Mouse (Mus musculus): ENCODE results near the gene Figla. TPM values are rescaled to one million over a fixed set of nuclear protein-coding genes. Genes with fewer than 3 reads are reported as not detected.
"Not testable (repeated sequence)": the region's sequence is repeated elsewhere in the genome, so short reads cannot be mapped to it uniquely, and the experiment has no call there.

Gene Figla
- not detected in 2 replicates for polyA plus RNA-seq (2015; fragmentation: Nextera tagmentation; extraction: Ambion mirVana)

- no peak for ATAC-seq (ENCODE audit: insufficient read depth)
- H3K4me2 ChIP-seq = no peak within 1 kb of the TSS
- H3K4me3 ChIP-seq (replicated peaks) = no peak within 1 kb of the TSS
- WGBS (ENCODE audit: insufficient replicate concordance) = 62% methylated on average over 9 of the region's 9 CpGs
- no peaks in the 10 kb centered on the region for H3K9me3 ChIP-seq (replicated peaks)
- no peaks in the 10 kb centered on the region for H3K36me3 ChIP-seq (replicated peaks)
- H3K27me3 ChIP-seq = peaks cover 23% of the 10 kb centered on the region
- no peak within 1 kb of the TSS for H3K9ac ChIP-seq
- H3K27ac ChIP-seq (replicated peaks) = no peak within 1 kb of the TSS
- H3K4me1 ChIP-seq (replicated peaks) = peaks cover 7% of the 10 kb centered on the region
These were observed at the start of gene Figla for GRCm38 (mm10) chr6:86015871-86016270. Figla (plus strand) TSS chr6:86016171.

GRCm38 (mm10) chr6:85966686-85967085 lies 49.3 kb upstream of the Figla start:
- Histone ChIP-seq H3K4me2 (no peak overlapping the region), H3K36me3 (replicated peaks) (no peaks in the 10 kb centered on the region), H3K4me3 (replicated peaks) (no peak overlapping the region), H3K27me3 (no peaks in the 10 kb centered on the region), H3K27ac (replicated peaks) (no peak overlapping the region), H3K4me1 (replicated peaks) (peaks cover 11% of the 10 kb centered on the region), H3K9me3 (replicated peaks) (no peaks in the 10 kb centered on the region), H3K9ac (no peak overlapping the region)
- no peak for ATAC-seq (ENCODE audit: insufficient read depth)
- 49% methylated on average over 4 of the region's 4 CpGs for WGBS (ENCODE audit: insufficient replicate concordance)

- Histone ChIP-seq H3K27me3 (no peaks in the 10 kb centered on the region), H3K27ac (replicated peaks) (no peak overlapping the region), H3K4me1 (replicated peaks) (peaks cover 12% of the 10 kb centered on the region), H3K36me3 (replicated peaks) (no peaks in the 10 kb centered on the region), H3K9me3 (replicated peaks) (no peaks in the 10 kb centered on the region), H3K9ac (no peak overlapping the region), H3K4me2 (no peak overlapping the region), H3K4me3 (replicated peaks) (no peak overlapping the region)
- WGBS (ENCODE audit: insufficient replicate concordance) = 28% methylated on average over 2 of the region's 2 CpGs
- ATAC-seq (ENCODE audit: insufficient read depth) = no peak
These were observed 46.1 kb upstream of the Figla start for GRCm38 (mm10) chr6:85969889-85970288.

DNA sequence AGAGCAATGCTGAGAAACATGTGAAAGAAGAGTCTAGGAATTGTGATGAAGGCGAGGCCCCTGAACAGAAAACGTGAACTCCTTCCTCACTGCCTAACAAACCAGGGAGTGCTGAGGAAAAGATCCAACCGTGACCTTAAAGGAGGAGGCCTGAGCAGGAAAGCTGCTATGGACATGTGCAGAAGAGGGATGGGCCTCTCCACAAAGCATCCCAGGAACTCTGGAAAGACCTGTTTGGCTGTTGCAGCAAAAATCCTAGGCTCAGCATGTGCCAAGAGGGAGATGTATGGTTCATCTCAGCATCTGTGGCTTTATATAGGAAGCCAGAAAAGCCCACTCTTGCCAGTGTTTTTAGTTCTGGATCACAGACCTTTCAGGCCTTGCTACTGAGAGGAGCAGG lies 43.3 kb upstream of the Figla start:
- 64% methylated on average over 3 of the region's 3 CpGs for WGBS (ENCODE audit: insufficient replicate concordance)
- Histone ChIP-seq H3K27me3 (no peaks in the 10 kb centered on the region), H3K4me1 (replicated peaks) (peaks cover 4% of the 10 kb centered on the region; the same call in 1 of the 2 replicates), H3K4me3 (replicated peaks) (no peak overlapping the region), H3K27ac (replicated peaks) (no peak overlapping the region), H3K4me2 (no peak overlapping the region), H3K9ac (no peak overlapping the region), H3K9me3 (replicated peaks) (no peaks in the 10 kb centered on the region), H3K36me3 (replicated peaks) (no peaks in the 10 kb centered on the region)
- ATAC-seq (ENCODE audit: insufficient read depth) = no peak

- no peak for ATAC-seq (ENCODE audit: insufficient read depth)
- H3K4me3 ChIP-seq (replicated peaks) = no peak overlapping the region
- H3K9ac ChIP-seq = no peak overlapping the region
- WGBS (ENCODE audit: insufficient replicate concordance) = 71% methylated on average over 3 of the region's 3 CpGs
- no peak overlapping the region for H3K4me2 ChIP-seq
- no peaks in the 10 kb centered on the region for H3K9me3 ChIP-seq (replicated peaks)
- no peaks in the 10 kb centered on the region for H3K36me3 ChIP-seq (replicated peaks)
- no peaks in the 10 kb centered on the region for H3K27me3 ChIP-seq
- H3K4me1 ChIP-seq (replicated peaks) = peaks cover 4% of the 10 kb centered on the region; the same call in 1 of the 2 replicates
- H3K27ac ChIP-seq (replicated peaks) = no peak overlapping the region
These were observed 42.6 kb upstream of the Figla start for GRCm38 (mm10) chr6:85973336-85973735.

DNA sequence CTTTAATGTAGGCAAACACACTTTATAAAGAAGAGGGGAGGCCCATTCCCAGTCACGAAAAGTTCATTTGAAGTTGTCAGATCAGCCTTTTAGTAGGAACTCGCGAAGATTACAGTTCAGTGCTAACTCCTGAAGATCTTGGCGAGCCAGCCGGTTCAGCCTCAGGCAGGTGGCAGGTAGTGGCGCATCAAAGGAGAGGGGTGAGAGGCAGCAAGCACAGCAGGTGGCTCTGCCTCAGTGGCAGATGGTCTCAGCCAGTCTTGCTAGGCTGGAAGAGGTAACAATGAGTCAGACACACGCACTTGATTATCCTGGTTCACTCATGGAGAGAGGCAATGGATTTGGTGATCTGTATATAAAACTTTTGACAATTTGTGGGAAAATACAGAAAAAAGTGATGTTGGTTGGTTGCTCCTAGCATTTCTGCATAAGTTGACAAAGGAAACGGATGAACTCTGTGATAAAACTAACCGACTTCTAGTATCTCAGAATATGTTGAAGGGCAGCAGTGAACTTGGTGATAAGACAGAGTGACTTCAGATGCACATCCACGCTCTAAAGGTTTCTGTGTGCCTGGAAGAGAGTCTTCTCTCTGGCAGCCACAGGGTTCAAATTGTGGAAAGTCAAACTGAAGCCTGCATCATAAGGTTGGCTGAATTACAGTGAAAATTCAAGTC lies 40.9 kb upstream of the Figla start:
- no peak; the same call in 1 of the 2 replicates for ATAC-seq (ENCODE audit: insufficient read depth)
- Histone ChIP-seq H3K9me3 (replicated peaks) (no peaks in the 10 kb centered on the region), H3K4me2 (no peak overlapping the region), H3K4me3 (replicated peaks) (no peak overlapping the region), H3K36me3 (replicated peaks) (no peaks in the 10 kb centered on the region), H3K4me1 (replicated peaks) (peaks cover 4% of the 10 kb centered on the region; the same call in 1 of the 2 replicates), H3K27me3 (no peaks in the 10 kb centered on the region), H3K27ac (replicated peaks) (no peak overlapping the region), H3K9ac (no peak overlapping the region)
- 31% methylated on average over 10 of the region's 10 CpGs for WGBS (ENCODE audit: insufficient replicate concordance)

- Histone ChIP-seq H3K4me1 (replicated peaks) (peaks cover 4% of the 10 kb centered on the region; the same call in 1 of the 2 replicates), H3K4me2 (no peak overlapping the region), H3K9me3 (replicated peaks) (no peaks in the 10 kb centered on the region), H3K27me3 (no peaks in the 10 kb centered on the region), H3K27ac (replicated peaks) (no peak overlapping the region), H3K9ac (no peak overlapping the region), H3K4me3 (replicated peaks) (no peak overlapping the region), H3K36me3 (replicated peaks) (no peaks in the 10 kb centered on the region)
- 48% methylated on average over 1 of the region's 1 CpGs for WGBS (ENCODE audit: insufficient replicate concordance)
- ATAC-seq (ENCODE audit: insufficient read depth) = no peak
These were observed 40.2 kb upstream of the Figla start for GRCm38 (mm10) chr6:85975761-85976160.

- ATAC-seq (ENCODE audit: insufficient read depth) = no peak
- no peaks in the 10 kb centered on the region for H3K9me3 ChIP-seq (replicated peaks)
- WGBS (ENCODE audit: insufficient replicate concordance) = 70% methylated on average over 5 of the region's 5 CpGs
These were observed 39.7 kb upstream of the Figla start for GRCm38 (mm10) chr6:85976242-85976641.

DNA sequence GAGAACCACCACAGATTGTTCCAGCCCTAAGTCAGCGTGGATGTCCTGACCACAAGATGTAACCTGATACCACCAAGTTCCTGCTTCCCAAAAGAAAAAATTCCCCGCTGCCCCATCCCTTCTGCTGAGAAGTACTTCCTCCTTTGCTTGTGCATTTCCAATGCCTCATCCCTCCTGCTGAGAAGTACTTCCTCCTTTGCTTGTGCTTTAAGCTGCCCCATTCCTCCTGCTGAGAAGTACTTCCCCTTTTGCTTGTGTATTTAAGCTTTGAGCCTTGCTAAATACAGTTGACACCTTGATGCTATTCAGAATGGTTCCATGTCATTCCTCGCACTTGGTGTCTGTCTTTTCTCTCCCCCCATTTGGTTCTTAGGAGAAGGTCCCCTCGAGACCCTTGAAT lies 37.2 kb upstream of the Figla start:
- not testable (repeated sequence) for H3K27ac ChIP-seq (replicated peaks); H3K4me3 ChIP-seq (replicated peaks); H3K27me3 ChIP-seq; H3K9ac ChIP-seq; H3K4me1 ChIP-seq (replicated peaks); H3K9me3 ChIP-seq (replicated peaks); ATAC-seq (ENCODE audit: insufficient read depth); H3K36me3 ChIP-seq (replicated peaks); H3K4me2 ChIP-seq
- 65% methylated on average over 4 of the region's 4 CpGs for WGBS (ENCODE audit: insufficient replicate concordance)

More at GRCm38 (mm10) chr6:85976242-85976641, 39.7 kb upstream of the Figla start:
- peaks cover 4% of the 10 kb centered on the region; the same call in 1 of the 2 replicates for H3K4me1 ChIP-seq (replicated peaks)
- no peaks in the 10 kb centered on the region for H3K36me3 ChIP-seq (replicated peaks)
- H3K4me3 ChIP-seq (replicated peaks) = no peak overlapping the region
- H3K27ac ChIP-seq (replicated peaks) = no peak overlapping the region
- H3K4me2 ChIP-seq = no peak overlapping the region
- H3K9ac ChIP-seq = no peak overlapping the region
- H3K27me3 ChIP-seq = no peaks in the 10 kb centered on the region

DNA sequence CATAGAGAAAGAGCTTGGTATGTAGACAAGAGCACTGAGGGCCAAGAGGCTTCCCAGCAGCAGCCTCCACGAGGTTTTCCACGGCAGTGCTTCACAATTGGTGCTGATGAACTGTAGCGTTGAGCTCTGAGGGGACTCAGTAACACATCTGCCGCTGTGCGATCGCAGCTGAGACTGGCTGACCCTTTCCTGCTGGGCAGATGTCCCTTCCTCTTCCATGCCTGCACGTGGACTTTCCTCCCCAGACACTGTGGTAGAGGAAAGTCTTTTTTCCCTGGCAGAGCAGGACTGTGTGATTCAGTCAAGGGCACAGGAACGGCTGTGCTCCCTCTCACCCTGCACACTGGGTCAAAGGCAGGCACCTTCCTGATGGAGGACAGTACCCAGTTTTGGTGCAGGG lies 31.6 kb upstream of the Figla start:
- no peak overlapping the region for H3K4me3 ChIP-seq (replicated peaks)
- H3K27ac ChIP-seq (replicated peaks) = no peak overlapping the region
- no peak overlapping the region for H3K4me2 ChIP-seq
- H3K9me3 ChIP-seq (replicated peaks) = no peaks in the 10 kb centered on the region
- no peaks in the 10 kb centered on the region for H3K4me1 ChIP-seq (replicated peaks)
- no peak overlapping the region for H3K9ac ChIP-seq
- ATAC-seq (ENCODE audit: insufficient read depth) = no peak
- no peaks in the 10 kb centered on the region for H3K27me3 ChIP-seq
- WGBS (ENCODE audit: insufficient replicate concordance) = 68% methylated on average over 8 of the region's 8 CpGs
- H3K36me3 ChIP-seq (replicated peaks) = no peaks in the 10 kb centered on the region

- H3K9me3 ChIP-seq (replicated peaks); ATAC-seq (ENCODE audit: insufficient read depth); H3K4me2 ChIP-seq; H3K27ac ChIP-seq (replicated peaks); H3K27me3 ChIP-seq; H3K4me3 ChIP-seq (replicated peaks); H3K4me1 ChIP-seq (replicated peaks); H3K36me3 ChIP-seq (replicated peaks); H3K9ac ChIP-seq: not testable (repeated sequence)
- 46% methylated on average over 5 of the region's 5 CpGs for WGBS (ENCODE audit: insufficient replicate concordance)
These were observed 26.4 kb upstream of the Figla start for GRCm38 (mm10) chr6:85989570-85989969.

DNA sequence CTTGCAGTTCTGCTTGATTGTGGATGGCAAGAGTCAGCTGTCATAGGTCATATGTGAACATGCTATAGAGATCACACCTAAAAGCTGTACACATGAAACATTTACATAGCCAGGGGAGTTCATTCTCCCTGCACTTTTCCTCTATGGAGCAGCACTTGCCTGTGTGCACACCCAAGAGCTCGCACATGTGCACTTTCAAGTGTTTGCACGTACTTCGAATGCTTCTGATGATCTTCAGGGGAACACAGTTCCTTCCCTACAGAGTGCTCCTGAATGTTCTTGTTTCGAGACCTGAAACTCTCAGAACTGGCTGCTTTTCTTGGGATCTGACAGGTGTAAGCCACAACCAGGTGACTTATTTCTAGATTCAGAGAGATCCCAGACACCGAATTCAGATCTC lies 25.2 kb upstream of the Figla start:
- not testable (repeated sequence) for ATAC-seq (ENCODE audit: insufficient read depth); H3K27me3 ChIP-seq; H3K4me1 ChIP-seq (replicated peaks); H3K4me2 ChIP-seq; H3K9me3 ChIP-seq (replicated peaks); H3K9ac ChIP-seq; H3K36me3 ChIP-seq (replicated peaks); H3K4me3 ChIP-seq (replicated peaks); H3K27ac ChIP-seq (replicated peaks)
- WGBS (ENCODE audit: insufficient replicate concordance) = 71% methylated on average over 5 of the region's 5 CpGs

All from liver, embryonic 15.5 days (tissue).